Mouse (Mus musculus) activated CD4-positive, CD25-positive, alpha-beta regulatory T cell, adult 4 months (primary cell): Measurements from ENCODE around the gene Steap3. TPM values are rescaled to one million over a fixed set of nuclear protein-coding genes. Genes with fewer than 3 reads are reported as not detected.
"Not testable (repeated sequence)": the region's sequence is repeated elsewhere in the genome, so short reads cannot be mapped to it uniquely, and the experiment has no call there.

ENCODE experiments used
- ATAC-seq: one replicate; pipeline ENCODE4 v1.8.0; 2017
- polyA plus RNA-seq, 2 experiments: library from polyadenylated mRNA; unstranded; fragments of 100-300 nt; shearing (Covaris generic); gene quantifications; one replicate each; pipeline ENCODE4 v1.2.1; 2017

The Steap3 gene
- not detected for polyA plus RNA-seq

DNA sequence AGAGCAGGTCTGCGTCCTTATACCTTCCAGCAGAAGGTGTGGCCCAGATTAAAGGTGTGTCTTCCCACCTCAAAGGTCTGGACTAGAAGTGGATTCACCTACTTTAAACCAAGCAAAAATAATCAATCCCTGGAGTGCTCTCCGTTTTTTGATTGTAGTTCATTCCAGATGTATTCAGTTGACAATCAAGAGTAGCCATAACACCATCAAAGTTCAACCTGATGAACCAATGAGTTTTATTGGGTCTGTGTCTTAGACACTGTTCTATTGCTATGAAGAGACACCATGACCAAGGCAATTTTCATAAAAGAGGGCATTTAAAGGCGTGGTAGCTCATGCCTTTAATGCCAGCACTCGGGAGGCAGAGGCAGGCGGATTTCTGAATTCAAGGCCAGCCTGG lies at the start of gene Steap3:
Gene Steap3 (minus strand): TSS at position 101 of the 400 bp plus-strand sequence.
- ATAC-seq = no peak

DNA sequence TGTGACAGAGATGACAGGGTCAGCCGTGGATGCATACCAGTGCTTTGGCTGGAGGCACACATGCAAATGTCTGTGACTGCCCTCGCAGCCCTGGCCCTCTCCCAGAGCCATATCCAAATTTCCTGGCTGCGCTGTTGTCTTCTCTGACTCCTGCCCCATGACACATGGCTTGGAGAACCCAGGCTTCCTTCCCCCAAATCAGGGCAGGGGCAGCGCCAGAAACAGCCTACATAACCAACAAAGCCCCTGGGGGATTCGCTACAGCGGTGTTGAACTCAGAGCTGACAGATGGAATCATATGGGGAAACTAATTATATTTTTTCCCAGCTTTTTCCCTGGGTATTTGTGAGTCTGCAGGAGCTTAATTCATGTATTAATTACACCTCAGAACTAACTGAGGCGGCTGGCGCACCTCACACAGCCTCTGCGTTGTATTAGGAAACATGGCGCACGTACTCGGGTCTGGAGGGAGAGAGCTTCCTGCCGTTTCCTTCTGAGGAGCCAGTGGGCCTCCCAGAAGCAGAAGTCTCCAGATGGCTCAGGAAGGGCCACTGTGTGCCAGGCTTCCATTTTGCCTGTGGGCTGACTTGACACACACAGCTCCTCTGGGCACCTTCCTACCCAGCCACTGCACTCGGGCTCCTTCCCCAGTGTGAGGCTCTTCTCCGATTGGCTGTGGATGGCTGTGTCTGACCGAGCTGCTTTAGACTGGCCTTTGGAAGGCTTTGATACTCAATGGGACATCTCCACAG lies 48.9 kb upstream of the Steap3 start:
- no peak for ATAC-seq

DNA sequence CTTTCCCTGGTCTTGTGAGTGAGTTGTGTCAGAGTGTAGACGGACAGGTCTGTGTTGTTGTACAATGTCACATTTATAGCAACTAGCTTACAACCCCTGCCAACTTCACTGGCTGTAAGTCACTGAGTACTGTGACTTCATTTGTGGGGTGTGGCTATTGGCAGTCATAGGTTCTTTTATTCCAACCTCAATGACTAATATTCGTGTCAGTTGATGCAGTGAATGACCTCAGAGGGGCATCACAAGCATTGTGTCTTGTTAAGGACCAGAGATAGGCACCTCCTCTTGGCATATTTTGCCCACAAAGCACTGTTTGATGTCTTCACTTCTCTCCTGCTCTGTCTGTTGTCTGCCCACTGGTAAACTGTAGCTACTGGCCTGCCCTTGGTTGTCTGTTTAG lies 33.3 kb upstream of the Steap3 start:
- ATAC-seq = no peak

DNA sequence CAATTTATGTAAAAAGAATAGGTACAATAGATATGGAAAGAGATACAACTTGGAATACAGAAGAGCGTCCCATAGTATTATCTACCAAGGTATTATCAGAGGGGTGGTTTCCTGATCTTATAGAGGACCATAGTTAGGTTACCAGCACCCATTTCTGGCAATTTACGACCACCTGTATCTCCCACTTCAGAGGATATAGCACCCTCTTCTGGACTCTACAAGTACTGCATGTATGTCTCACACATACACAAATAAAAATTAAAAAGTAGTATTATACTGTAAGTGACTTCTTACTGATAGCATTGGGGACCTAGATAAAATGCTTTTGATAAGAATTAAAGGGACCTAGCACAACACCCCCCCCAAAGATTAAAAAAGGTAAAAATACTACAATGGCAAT lies 24.4 kb upstream of the Steap3 start:
- no peak for ATAC-seq

DNA sequence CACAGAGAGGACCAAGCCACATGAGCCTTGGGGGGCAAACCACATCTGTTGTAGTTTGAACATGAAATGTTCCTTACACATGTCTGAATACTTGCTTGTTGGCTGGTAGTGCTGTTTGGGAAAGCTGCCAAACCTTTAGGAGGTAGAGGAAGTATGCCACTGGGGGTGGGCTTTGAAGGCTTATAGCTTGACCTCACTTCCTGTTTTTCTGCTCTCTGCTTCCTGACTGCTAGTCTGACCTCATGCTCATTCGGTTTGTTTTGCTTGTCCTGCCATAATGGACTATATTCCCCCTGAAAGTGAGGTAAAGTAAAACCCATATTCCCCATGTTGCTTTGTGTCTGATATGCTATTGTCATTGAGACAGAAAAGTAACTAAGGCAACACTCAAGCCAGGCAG lies 21.3 kb upstream of the Steap3 start:
- no peak for ATAC-seq

DNA sequence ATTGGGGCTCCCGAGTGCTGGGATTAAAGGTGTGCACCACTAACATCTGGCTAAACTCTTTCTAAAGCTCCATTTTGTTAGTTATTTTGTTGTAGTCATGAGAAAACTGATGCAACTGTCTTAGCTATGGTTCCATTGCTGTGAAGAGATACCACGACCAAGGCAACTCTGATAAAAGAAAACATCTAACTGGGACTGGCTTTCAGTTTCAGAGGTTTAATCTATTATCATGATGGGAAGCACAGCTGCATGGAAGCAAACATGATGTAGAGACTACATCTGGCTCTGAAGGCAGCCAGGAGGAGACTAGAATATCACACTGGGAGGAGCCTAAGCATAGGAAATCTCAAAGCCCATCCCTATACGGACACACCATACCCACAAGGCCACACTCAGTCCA lies 19.2 kb upstream of the Steap3 start:
- ATAC-seq = no peak

DNA sequence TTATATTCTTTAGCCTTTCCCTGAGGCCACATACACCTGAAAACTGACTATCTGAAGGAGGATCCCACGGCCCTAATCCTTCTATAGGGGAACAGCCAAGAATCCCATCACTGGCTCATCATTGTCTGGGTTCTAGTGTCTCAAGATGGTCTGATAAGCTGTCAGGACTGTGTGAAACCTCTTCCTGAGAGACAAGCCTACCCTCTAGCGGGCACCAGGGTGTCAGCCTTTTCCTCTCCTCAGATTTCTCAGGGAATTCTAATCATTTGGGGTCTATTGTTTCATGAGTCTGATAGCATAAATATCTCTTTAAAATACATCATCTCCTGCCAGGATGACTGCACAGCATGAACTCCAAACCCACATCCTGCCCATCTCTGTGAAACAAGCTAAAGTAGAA lies 17.3 kb upstream of the Steap3 start:
- no peak for ATAC-seq

DNA sequence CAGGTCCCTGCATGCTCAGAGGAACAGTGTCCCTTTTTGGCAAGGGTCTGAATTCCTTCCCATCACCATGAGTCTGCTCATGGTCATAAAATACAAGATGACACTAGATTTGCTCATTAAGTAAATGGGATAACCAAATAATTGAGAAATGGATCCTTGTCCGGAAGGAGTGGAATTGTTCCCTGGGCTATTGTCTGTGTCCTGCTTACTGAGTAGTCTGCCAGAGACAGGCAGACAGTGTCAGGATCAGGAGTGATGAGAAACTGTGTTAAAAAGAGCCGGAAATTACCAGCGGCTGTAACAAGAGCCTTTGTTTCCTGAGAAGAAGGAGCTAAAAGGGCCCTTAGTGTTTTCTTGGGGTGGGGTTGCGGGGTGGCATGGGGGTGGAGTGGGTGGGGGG lies 15.2 kb upstream of the Steap3 start:
- ATAC-seq = no peak

DNA sequence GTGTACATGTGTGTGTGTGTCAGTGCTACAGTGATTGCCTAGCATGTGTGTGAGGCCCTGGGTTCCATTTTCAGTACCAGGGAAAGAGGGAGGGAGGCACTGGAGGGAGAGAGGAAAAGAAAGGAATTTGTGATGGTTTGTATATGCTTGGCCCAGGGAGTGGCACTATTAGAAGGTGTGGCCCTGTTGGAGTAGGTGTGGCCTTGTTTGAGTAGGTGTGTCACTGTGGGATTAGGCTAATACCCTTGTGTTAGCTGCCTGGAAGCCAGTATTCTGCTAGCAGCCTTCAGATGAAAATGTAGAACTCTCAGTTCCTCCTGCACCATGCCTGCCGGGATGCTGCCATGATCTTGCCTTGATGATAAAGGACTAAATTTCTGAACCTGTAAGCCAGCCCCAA lies 3.6 kb upstream of the Steap3 start:
- ATAC-seq = not testable (repeated sequence)

DNA sequence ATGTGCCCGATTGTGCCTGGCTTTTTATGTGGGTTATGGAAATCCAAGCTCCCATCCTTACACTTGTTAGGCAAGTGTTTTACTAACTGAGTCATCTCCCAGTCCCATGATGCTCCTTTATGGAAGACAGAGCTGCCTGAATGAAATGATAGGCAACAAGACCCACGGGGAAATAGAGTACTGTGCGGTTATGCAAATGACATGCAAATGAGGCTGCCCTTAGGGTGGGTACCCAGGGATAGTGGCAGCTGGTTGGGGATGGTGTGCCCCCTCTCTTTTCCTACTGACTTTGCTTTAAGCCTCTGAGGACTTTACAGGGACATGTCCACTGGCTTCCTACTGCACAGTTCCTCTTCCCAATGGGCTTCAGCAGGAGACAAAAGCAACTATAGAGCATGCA lies 2.7 kb upstream of the Steap3 start:
- ATAC-seq = no peak

DNA sequence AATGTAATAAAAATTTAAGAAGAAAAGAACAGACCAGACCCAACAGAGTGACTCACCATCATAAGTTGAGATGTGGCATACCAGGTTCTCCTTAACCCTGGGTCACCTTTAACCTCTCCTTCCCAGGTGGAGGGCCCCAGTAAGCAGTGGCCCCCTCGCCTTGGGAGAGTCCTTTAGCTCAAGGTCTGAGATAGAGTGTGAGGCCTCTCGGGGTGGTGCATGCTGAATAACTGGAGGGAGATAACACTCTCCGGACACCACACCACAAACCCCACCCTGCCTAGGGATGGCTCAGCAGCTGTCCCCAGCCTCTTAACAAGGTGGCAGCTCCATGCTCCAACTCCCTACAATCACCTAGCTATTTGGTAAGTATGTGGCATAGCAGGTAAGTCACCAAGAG lies 1.6 kb downstream of the Steap3 start:
- ATAC-seq = no peak

DNA sequence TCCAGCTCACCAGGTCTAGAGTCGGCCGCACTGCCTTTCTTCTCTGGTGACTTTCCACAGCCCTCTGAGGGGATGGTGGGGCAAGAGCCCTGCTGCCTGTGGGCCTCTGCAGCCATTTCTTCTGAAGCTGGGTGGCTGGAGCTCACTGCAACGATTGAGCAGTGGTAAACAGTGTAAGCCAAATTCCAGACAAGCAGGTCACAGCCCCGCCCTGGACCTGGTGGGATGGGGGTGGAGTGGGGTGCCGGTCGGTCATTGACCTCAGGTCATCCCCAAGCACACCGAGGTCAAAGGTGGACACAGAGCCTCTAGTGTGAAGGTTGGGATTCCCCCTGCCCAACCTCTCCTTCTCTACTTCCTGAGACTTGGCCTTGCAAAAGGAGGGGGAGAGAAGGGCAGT lies 2.4 kb downstream of the Steap3 start:
- ATAC-seq = no peak

DNA sequence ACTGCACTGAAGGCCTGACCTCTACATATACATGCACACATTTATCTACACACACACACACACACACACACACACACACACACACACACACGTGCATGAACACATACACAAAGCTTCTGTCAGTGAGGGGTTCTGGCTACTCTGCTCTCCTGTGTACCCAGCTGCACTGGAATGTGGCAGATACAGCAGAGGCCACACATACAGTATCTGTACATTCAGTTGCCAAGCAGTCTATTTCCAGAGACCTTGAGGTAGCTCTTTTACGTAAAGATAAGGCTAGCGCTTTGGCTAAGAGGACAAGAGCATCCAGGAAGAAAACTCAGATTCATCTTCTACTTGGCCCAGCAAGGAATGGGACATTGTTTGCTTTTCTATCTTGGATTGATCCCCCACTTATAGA lies 4.9 kb downstream of the Steap3 start:
- no peak for ATAC-seq

DNA sequence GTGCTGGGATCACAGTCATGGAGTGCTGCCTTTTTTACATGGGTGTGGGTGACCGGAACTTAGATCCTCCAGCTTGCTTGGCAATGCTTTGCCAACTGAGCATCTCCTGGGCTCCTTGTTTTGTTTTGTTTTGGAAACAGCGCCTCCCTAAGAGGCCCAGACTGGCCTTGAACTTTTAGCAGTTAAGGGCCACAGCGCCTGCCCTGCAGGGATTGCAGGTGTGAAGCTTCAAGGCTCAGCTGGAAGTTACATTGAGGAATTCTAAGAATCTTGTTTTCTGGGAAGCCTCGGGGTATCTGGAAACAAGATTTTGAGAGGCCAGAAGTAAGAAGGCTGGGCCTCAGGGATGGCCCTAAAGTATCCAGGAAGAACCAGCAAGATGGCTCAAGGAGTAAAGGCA lies 6.0 kb downstream of the Steap3 start:
- no peak for ATAC-seq

DNA sequence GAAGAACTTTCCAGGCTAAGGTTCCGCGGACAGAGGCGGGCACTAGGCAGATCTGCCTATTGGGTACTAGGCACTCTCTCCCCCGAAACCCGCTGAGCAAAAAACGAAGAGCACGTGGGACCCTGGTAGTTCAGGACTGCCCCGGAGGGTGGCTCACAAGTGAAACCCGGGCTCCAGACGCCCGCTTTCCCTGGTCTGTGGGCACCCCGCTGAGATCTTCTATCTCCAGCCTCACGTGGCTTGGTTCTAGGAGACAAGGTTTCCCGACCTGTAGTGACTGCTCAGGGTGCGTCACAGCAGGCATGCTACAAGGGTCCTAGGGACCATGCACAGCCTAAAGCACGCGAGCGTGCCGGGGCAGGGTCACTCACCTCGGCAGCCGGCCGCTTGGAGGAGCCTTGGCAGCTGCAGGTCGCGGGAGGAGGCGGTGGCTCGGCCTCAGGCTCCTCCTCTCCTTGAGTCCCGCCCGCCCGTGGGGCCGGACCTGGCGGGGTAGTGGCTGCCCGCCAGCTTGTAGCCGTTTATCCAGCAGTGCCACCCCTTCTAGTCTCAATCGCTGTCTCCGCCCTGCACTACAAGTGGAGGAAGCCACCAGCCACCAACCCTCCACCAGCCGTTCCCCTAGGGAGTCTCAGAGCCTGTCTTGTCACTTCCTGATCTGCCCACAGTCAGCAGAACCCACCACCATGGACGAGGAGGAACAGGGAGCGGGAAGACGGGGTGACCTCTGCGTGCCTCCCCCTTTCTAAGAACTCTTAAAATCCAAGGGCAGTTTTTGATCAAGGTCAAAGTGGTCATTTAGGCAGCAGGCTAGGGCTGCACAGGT lies 7.4 kb downstream of the Steap3 start:
- peak; percentile 54 for ATAC-seq

DNA sequence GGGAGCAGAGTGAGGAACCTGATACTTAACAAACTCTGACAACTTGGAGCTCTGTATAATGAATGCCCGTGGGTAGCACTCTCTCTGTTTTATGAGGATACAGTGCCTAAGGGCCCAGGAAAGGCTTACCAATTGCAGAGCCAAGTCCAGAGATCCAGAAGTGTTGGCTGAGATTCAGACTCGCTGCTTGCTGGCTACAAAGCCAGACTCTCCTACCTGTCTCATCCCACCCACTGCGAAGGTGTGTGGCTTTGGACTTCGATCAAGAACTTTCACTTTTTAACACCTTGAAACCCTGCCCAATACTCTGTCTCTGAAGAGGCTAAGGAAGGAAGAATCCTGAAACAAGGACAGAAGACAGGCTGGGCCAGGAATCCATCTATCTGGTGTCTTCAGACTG lies 9.3 kb downstream of the Steap3 start:
- ATAC-seq = no peak

DNA sequence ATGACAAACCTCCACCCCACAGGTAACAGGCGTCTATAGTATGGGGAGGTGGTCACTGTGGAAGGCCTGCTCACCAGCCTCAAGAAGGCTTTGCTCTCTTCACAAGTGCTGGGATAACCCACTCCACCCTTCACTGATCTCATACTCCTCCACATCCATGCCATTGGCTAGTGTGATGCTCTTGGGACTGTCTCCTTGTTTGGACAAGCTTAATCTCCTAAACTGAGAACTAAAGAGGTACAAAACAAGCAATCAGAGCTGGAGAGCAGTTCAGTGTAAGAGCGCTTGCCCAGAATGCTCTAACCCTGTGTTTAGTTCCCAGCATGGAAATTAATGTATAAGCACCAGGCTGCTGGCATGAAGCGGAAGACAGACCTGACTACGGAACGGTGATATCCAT lies 11.3 kb downstream of the Steap3 start:
- no peak for ATAC-seq

DNA sequence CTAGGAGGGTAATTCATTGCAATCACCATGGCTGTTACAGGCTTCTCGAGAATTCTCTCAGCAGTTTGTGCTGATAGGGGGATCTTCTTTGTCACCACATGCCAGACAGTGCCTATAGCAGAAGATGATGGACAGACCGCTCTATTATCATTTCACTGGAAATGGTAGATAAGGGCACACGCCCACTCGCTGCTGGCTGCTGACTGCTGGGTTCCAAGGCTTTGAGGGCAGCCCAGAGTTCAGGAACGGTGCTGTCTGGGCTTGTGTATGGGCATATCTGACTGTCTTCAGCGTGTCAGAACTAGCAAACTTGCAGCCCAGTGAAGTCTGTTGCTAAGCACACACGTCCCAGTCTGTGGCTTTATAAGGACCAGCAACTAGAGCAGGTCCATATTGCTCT lies 13.3 kb downstream of the Steap3 start:
- ATAC-seq = no peak

DNA sequence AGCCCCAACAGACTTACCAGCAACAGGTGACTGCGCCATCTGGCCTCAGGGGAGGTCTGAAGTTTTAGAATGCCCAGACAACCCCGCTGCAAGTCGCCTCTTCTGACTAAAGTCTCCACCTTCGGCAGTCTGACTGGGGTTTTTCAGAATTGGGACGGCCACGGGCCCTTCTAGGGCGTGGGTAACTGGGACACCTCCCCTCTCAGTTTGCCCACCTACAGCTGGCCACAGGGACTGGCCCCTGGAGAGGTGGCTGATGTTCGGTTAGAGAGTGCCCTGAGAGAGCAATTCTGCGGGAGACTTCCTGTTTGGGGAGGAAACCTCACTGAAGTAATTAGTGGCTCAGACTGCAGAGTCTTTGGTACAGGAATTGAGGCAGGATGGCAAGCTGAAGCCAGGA lies 13.8 kb downstream of the Steap3 start:
- ATAC-seq = no peak

DNA sequence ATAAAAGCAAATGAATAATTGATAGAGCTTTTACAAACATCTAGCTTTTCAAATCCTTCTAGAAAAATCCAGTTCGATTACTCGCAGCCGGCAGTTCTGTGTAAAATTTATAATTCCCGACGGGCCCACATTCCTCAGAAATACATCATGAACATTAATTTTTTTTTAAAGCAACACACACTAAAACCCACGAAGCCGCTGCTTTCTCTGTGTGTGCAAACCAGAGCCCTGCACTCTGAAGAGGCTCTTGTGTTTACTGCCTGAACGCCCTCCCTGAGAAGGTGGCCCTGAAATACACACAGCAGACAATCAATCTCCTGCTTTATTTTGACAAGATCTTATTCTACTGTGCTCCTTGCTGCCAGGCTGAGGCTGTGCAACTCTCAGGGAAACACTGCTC lies 14.3 kb downstream of the Steap3 start:
- ATAC-seq = no peak

DNA sequence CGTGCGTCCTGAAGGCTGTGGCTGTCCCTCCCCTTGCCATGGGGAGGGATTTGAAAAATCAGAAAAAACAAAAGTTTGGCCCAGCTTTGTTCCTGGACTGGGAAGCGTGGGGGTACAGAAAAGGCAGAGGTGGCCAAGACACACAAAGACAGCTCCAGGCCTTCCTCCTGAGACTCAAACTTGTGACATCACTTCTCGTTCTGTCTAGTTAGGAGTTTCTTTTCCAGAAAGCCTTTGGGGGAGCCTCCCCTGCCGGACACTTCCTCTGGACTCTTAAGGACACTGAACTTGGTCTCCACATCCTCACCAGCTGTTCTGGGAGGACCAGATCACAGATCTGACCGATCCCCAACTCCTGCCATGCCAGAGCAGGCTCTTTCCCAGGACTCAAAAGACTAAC lies 18.8 kb downstream of the Steap3 start:
- ATAC-seq = no peak

DNA sequence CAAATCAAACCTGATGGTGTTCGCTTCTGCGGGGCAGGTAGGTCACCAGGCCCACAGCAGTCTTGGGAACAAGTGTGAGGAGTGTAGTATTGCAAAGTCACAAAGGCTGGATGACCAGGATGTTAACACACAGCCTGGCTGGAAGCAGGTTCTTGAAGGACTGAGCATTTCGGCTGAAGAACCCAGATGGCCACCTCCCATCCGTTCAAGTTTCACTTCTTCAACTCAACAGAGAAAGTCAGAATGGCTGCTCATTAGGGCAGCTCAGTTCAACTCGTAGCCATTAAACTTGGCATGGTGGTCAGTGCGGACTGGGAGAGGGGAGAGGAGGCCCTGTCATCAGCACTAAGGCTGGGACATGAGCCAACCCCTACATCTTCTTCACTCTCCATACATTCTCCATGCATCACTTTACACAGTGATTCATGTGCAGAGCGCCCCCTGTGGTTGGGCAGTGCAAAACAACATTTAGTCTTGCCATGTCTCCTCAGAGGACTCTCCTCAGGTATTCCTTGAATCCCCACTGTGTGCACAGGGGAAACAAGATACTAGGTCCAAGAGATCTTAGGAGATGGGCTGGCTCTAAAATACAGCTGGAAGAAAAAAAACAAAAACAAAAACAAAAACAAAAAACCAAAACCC lies 19.9 kb downstream of the Steap3 start:
- no peak for ATAC-seq

DNA sequence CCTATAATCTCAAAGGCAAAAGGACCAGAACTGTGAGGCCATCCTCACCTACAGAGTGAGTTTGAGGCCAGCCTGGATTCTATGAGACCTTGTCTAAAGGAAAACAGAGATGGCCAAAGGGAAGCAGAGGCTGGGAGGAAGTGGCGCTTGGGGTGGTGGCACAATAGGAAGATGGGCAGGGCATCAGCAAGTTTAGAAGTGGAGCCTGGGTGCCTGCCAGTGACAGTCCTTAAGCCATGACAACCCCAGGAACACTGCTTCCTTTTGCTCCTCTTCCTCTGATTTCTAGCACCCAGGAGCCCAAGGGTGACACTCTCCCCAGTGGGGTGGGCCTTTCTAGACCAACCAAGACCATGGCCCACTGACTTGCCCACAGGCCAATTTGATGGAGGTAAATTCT lies 21.3 kb downstream of the Steap3 start:
- ATAC-seq = no peak

DNA sequence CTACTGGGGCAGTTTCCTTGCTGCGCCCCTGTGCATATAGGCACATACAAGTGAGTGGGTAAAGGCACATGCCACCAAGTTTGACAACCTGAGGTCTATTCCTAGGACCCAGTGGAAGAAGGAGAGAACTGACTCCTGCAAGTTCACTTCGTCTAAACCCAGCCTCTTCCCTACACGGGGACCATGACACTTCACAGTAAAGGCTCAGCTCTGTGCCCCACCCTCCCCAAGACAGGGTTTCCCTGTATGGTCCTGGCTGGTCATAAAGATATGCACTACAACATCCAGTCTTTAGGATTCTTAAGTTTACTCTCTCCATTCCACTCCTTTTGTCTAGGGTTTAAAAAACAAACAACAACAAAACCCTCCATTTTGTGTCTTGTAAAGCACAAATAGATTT lies 21.9 kb downstream of the Steap3 start:
- no peak for ATAC-seq
